Mouse (Mus musculus): Measurements from ENCODE around the gene Fbxl18. TPM values are rescaled to one million over a fixed set of nuclear protein-coding genes. Genes with fewer than 3 reads are reported as not detected.

The Fbxl18 gene
- total RNA-seq (2015; ENCODE audit: low replicate concordance) (0.42 and 4.0 TPM in 2 replicates), total RNA-seq (2017; ENCODE audit: low replicate concordance) (2.4 and 2.7 TPM in 2 replicates)

GRCm38 (mm10) chr5:142894918-142895613, at the start of gene Fbxl18:
Fbxl18 (minus strand) TSS chr5:142895421.
- peak; percentile 97 for ATAC-seq (replicated peaks; ENCODE audit: low FRiP score, poor library complexity, severe bottlenecking)

GRCm38 (mm10) chr5:142940393-142940792, 45.2 kb upstream of the Fbxl18 start:
- no peak for ATAC-seq (replicated peaks; ENCODE audit: low FRiP score, poor library complexity, severe bottlenecking)

- ATAC-seq (replicated peaks; ENCODE audit: low FRiP score, poor library complexity, severe bottlenecking), result no peak
Measured at GRCm38 (mm10) chr5:142937956-142938727, 42.9 kb upstream of the Fbxl18 start.

GRCm38 (mm10) chr5:142936336-142936719, 41.1 kb upstream of the Fbxl18 start:
- ATAC-seq (replicated peaks; ENCODE audit: low FRiP score, poor library complexity, severe bottlenecking), result peak; percentile 74

GRCm38 (mm10) chr5:142935642-142936335, 40.6 kb upstream of the Fbxl18 start:
- peak; percentile 83 for ATAC-seq (replicated peaks; ENCODE audit: low FRiP score, poor library complexity, severe bottlenecking)

GRCm38 (mm10) chr5:142932731-142933130, 37.5 kb upstream of the Fbxl18 start:
- no peak for ATAC-seq (replicated peaks; ENCODE audit: low FRiP score, poor library complexity, severe bottlenecking)

GRCm38 (mm10) chr5:142932084-142932685, 37.0 kb upstream of the Fbxl18 start:
- ATAC-seq (replicated peaks; ENCODE audit: low FRiP score, poor library complexity, severe bottlenecking), result peak; percentile 77

- ATAC-seq (replicated peaks; ENCODE audit: low FRiP score, poor library complexity, severe bottlenecking), result no peak
Measured at GRCm38 (mm10) chr5:142931241-142931745, 36.1 kb upstream of the Fbxl18 start.

GRCm38 (mm10) chr5:142929400-142929752, 34.2 kb upstream of the Fbxl18 start:
- peak; percentile 4; the same call in 1 of the 2 replicates for ATAC-seq (replicated peaks; ENCODE audit: low FRiP score, poor library complexity, severe bottlenecking)

GRCm38 (mm10) chr5:142928749-142929399, 33.7 kb upstream of the Fbxl18 start:
- ATAC-seq (replicated peaks; ENCODE audit: low FRiP score, poor library complexity, severe bottlenecking), result peak; percentile 62

- ATAC-seq (replicated peaks; ENCODE audit: low FRiP score, poor library complexity, severe bottlenecking), result no peak
Measured at GRCm38 (mm10) chr5:142927341-142927930, 32.2 kb upstream of the Fbxl18 start.

GRCm38 (mm10) chr5:142926940-142927228, 31.7 kb upstream of the Fbxl18 start:
- ATAC-seq (replicated peaks; ENCODE audit: low FRiP score, poor library complexity, severe bottlenecking), result no peak

GRCm38 (mm10) chr5:142926204-142926939, 31.2 kb upstream of the Fbxl18 start:
- ATAC-seq (replicated peaks; ENCODE audit: low FRiP score, poor library complexity, severe bottlenecking), result 0 out of 2 replicates have a peak, but pooled peaks have one; percentile 13

GRCm38 (mm10) chr5:142924336-142924959, 29.2 kb upstream of the Fbxl18 start:
- ATAC-seq (replicated peaks; ENCODE audit: low FRiP score, poor library complexity, severe bottlenecking), result no peak

- ATAC-seq (replicated peaks; ENCODE audit: low FRiP score, poor library complexity, severe bottlenecking), result no peak
Measured at GRCm38 (mm10) chr5:142923781-142924180, 28.6 kb upstream of the Fbxl18 start.

- no peak for ATAC-seq (replicated peaks; ENCODE audit: low FRiP score, poor library complexity, severe bottlenecking)
Measured at GRCm38 (mm10) chr5:142922251-142922650, 27.0 kb upstream of the Fbxl18 start.

GRCm38 (mm10) chr5:142921074-142921459, 25.8 kb upstream of the Fbxl18 start:
- ATAC-seq (replicated peaks; ENCODE audit: low FRiP score, poor library complexity, severe bottlenecking), result peak; percentile 44
